Mouse (Mus musculus): ENCODE measurements around the gene Il33.

DNA sequence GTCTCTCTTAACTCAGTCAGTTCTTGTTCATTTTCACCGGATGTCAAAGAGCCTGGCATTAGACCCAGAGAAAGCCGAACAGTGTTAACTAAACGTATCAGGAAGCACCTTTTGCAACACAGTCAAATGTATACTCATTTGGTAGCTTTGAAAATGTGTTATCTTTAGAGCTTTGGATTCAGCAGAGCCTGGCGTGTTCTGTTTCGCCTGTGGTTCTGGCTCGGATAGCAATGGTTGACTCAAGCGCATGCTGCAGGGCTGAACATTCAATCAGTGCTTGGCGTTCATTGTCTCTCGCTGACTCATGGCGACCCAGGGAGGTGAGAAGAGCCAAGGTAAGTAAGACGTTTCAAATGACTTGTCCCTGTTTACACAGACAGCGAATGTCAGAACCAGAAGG lies 30.5 kb upstream of the Il33 start:
- no peak for TF ChIP-seq GATA1 (IDR thresholded peaks at IDR 0.05; ENCODE audit: borderline replicate concordance, low read length)
- no peak for TF ChIP-seq FLI1 (IDR thresholded peaks at IDR 0.05; ENCODE audit: low read length)
